Mouse (Mus musculus): ENCODE data around the gene Isoc2b. TPM values are rescaled to one million over a fixed set of nuclear protein-coding genes. Genes with fewer than 3 reads are reported as not detected.

Isoc2b gene
- 8.5 TPM for polyA plus RNA-seq (2021)

- POLR2A ChIA-PET, result no interaction called here
- in situ Hi-C loops (cut with MboI; ENCODE audit: low pct_unique_long_range_greater_than_20kb), result no loop called here
- DNase-seq (ENCODE audit: low read depth, low spot score) (no peak), ATAC-seq (no peak)
- TF ChIP-seq CTCF (IDR thresholded peaks at IDR 0.05), result no peak
- CTCF ChIA-PET, result interaction anchor here (1.3 kb wide), 1 partner anchor 30 kb away, joined by 4 read pairs; no protein-coding TSS in a partner anchor
- H3K27me3 ChIP-seq, result no peaks in the 10 kb centered on the region
Measured at GRCm38 (mm10) chr7:4870133-4870532, at the start of gene Isoc2b. Isoc2b (minus strand) TSS chr7:4870258.

- no peaks in the 10 kb centered on the region for H3K27me3 ChIP-seq
- CTCF ChIA-PET, result no interaction called here
- DNase-seq (ENCODE audit: low read depth, low spot score) (no peak), ATAC-seq (no peak)
- POLR2A ChIA-PET, result no interaction called here
- in situ Hi-C loops (cut with MboI; ENCODE audit: low pct_unique_long_range_greater_than_20kb), result loop anchor here (5.0 kb wide), 1 partner anchor 107 kb away; the partner anchor contains the start of gene Ube2s
- no peak for TF ChIP-seq CTCF (IDR thresholded peaks at IDR 0.05)
Measured at GRCm38 (mm10) chr7:4919096-4919495, 49.0 kb upstream of the Isoc2b start.

GRCm38 (mm10) chr7:4918681-4919080 lies 48.6 kb upstream of the Isoc2b start:
- ChIA-PET CTCF (no interaction called here), POLR2A (no interaction called here)
- ATAC-seq (no peak), DNase-seq (ENCODE audit: low read depth, low spot score) (no peak)
- TF ChIP-seq CTCF (IDR thresholded peaks at IDR 0.05), result no peak
- no peaks in the 10 kb centered on the region for H3K27me3 ChIP-seq
- in situ Hi-C loops (cut with MboI; ENCODE audit: low pct_unique_long_range_greater_than_20kb), result loop anchor here (5.0 kb wide), 1 partner anchor 106 kb away; the partner anchor contains the start of gene Ube2s

DNA sequence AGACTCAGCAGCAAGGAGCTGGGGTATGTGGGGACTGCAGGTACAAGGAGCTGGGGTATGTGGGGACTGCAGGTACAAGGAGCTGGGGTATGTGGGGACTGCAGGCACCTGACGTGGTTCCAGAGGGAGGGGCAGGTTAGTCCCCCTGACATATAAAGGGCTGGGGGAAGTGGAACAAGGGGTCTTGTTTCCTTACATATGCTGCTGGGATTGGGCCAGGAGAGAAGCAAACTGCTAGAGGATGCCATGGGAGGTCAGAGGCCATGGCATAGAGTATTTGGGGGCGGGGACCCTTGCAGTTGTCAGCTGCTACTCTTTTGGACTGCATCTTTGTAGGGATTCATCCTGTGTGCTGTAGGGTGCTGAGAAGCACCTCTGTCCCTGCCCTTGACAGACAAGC lies 47.4 kb upstream of the Isoc2b start:
- CTCF ChIA-PET, result no interaction called here
- POLR2A ChIA-PET, result no interaction called here

GRCm38 (mm10) chr7:4915669-4916416 lies 45.8 kb upstream of the Isoc2b start:
- ATAC-seq, result peak; percentile 46
- no peaks in the 10 kb centered on the region for H3K27me3 ChIP-seq
- ChIA-PET POLR2A (interaction anchor here (0.6 to 0.9 kb wide), 5 partner anchors 9 to 414 kb away, joined by 3 to 4 read pairs (median 3); no protein-coding TSS in a partner anchor), CTCF (interaction anchor here (1.1 to 2.6 kb wide), 3 partner anchors 10 to 104 kb away, joined by 3 to 6 read pairs (median 5); partner anchors contain the start of genes Ssc5d and Ube2s)
- no peak for TF ChIP-seq CTCF (IDR thresholded peaks at IDR 0.05)
- in situ Hi-C loops (cut with MboI; ENCODE audit: low pct_unique_long_range_greater_than_20kb), result loop anchor here (5.0 kb wide), 1 partner anchor 104 kb away; the partner anchor contains the start of gene Ube2s
- no peak for DNase-seq (ENCODE audit: low read depth, low spot score)

More for the DNA sequence above, 47.4 kb upstream of the Isoc2b start:
- ATAC-seq, result no peak
- in situ Hi-C loops (cut with MboI; ENCODE audit: low pct_unique_long_range_greater_than_20kb), result loop anchor here (5.0 kb wide), 1 partner anchor 105 kb away; the partner anchor contains the start of gene Ube2s
- no peaks in the 10 kb centered on the region for H3K27me3 ChIP-seq
- no peak for TF ChIP-seq CTCF (IDR thresholded peaks at IDR 0.05)
- no peak for DNase-seq (ENCODE audit: low read depth, low spot score)

DNA sequence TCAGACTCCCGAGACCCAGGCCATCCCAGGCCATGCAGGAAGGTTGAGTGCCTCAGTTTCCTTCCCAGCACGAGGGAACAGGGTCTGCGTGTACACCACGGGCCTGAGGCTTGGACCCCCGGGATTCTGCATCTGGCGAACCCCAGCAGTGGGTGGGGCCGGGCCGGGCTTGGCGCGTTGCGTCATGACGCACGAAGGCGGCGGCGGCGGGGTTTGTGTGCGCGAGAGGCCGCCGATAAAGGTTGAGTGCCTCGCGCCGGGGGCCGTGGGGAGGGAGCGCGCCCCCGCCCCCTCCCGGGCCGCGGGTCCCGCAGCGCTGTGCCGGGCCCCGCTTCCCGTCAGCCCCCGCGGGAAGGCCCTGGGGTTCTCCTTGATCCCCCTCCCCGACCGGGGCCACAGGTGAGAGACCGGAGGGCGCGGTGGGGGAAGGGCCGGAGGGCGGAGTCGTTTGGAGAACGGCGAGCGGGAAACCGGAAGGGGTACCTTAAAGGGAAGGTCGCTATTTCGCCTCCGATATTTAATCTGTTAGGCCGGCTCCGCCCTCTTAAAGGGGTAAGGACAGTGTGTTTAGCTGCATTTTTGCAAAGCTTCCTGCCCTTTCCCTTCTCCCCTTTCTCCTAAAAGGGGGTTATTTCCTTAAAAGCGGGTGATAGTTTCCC lies 45.1 kb upstream of the Isoc2b start, which contains the start of gene Zfp628:
TSS of gene Zfp628 (plus strand) at position 211 of the 659 bp plus-strand sequence.
- CTCF ChIA-PET, result interaction anchor here (1.1 to 2.6 kb wide), 3 partner anchors 10 to 103 kb away, joined by 3 to 6 read pairs (median 5); partner anchors contain the start of genes Ssc5d and Ube2s
- H3K27me3 ChIP-seq, result no peaks in the 10 kb centered on the region
- in situ Hi-C loops (cut with MboI; ENCODE audit: low pct_unique_long_range_greater_than_20kb), result loop anchor here (5.0 kb wide), 1 partner anchor 103 kb away; the partner anchor contains the start of gene Ube2s
- DNase-seq (ENCODE audit: low read depth, low spot score), result peak; percentile 82
- ATAC-seq, result peak; percentile 89
- POLR2A ChIA-PET, result interaction anchor here (0.6 to 1.2 kb wide), 6 partner anchors 10 to 413 kb away, joined by 3 to 6 read pairs (median 3); no protein-coding TSS in a partner anchor
- no peak for TF ChIP-seq CTCF (IDR thresholded peaks at IDR 0.05)

- in situ Hi-C loops (cut with MboI; ENCODE audit: low pct_unique_long_range_greater_than_20kb), result no loop called here
- ATAC-seq (no peak), DNase-seq (ENCODE audit: low read depth, low spot score) (no peak)
- ChIA-PET POLR2A (no interaction called here), CTCF (interaction anchor here (1.9 kb wide), 1 partner anchor 28 kb away, joined by 7 read pairs; no protein-coding TSS in a partner anchor)
- no peak for TF ChIP-seq CTCF (IDR thresholded peaks at IDR 0.05)
- no peaks in the 10 kb centered on the region for H3K27me3 ChIP-seq
Measured at GRCm38 (mm10) chr7:4912248-4912647, 42.2 kb upstream of the Isoc2b start.

DNA sequence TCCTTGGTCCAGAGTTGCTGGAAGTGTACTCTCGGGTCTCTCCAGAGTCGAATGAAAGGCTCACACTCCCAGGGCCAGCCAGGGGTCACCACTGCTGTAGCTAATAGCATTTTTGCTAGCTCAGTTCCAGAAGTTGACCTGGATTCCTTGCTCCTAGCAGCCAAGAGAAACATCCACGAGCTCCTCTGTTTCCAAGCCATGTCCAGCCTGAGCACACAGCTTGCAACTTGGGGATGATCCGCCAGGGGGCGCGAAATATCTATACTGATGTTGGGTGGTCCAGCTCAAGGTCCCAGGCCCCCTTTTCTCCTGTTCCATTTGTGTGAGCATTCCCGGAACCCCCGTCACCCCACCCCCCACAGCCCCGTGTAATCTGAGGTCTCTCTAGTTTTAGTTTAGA lies 41.5 kb upstream of the Isoc2b start:
- no peak for ATAC-seq
- no peaks in the 10 kb centered on the region for H3K27me3 ChIP-seq
- in situ Hi-C loops (cut with MboI; ENCODE audit: low pct_unique_long_range_greater_than_20kb), result no loop called here
- no peak for TF ChIP-seq CTCF (IDR thresholded peaks at IDR 0.05)
- CTCF ChIA-PET, result interaction anchor here (0.7 to 1.9 kb wide), 3 partner anchors 10 to 29 kb away, joined by 3 to 7 read pairs (median 3); no protein-coding TSS in a partner anchor
- no peak for DNase-seq (ENCODE audit: low read depth, low spot score)
- POLR2A ChIA-PET, result no interaction called here

DNA sequence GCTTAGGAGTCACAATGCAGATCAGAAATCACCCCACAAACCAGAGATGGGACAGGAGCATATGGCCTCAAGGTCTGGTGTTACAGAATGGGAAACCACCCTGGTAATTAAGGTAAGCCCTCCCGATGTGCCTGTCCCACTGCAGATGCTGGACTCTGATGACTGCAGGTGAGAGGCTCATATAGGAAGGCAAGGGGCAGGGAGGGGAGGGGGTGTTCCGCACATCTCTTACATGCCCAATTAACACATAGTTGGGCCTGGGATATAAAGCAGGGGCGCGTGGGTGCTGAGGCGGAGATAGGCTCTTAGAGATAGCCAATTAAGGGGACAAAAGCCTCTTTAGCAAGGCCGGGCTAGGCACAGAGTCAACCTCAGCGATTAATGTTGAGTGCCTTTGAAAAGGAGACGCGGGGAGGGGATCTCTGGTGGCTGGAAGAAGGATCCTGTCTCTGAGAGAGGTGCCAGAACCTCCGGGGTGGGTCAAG lies 36.5 kb upstream of the Isoc2b start, which contains the start of gene Gm36210:
TSS of gene Gm36210 (minus strand) at position 51 of the 485 bp plus-strand sequence.
- ChIA-PET CTCF (no interaction called here), POLR2A (no interaction called here)
- in situ Hi-C loops (cut with MboI; ENCODE audit: low pct_unique_long_range_greater_than_20kb), result no loop called here
- peaks cover 3% of the 10 kb centered on the region for H3K27me3 ChIP-seq
- ATAC-seq (no peak), DNase-seq (ENCODE audit: low read depth, low spot score) (no peak)
- TF ChIP-seq CTCF (IDR thresholded peaks at IDR 0.05), result no peak

DNA sequence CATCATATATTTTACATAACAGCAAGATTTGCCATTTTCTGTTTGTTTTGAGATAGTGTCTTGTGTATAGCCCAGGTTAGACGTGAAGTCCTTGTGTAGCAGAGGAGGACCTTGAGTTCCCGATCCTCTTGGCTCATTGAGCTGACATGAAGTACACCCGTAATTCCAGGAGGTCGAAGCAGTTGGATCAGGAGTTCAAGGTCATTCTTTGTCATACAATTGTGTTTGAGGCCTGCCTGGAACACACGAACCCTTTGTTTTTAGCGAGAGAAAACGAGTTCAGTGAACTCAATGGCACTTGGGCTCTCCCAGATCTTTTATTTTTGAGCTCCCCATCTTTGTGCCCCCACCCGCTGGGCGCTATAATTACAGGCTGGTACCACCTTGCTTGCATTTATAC lies 32.3 kb upstream of the Isoc2b start:
- CTCF ChIA-PET, result interaction anchor here (0.9 to 1.2 kb wide), 2 partner anchors 9 to 89 kb away, joined by 3 read pairs; no protein-coding TSS in a partner anchor
- TF ChIP-seq CTCF (IDR thresholded peaks at IDR 0.05), result no peak
- ATAC-seq, result no peak
- POLR2A ChIA-PET, result no interaction called here
- in situ Hi-C loops (cut with MboI; ENCODE audit: low pct_unique_long_range_greater_than_20kb), result no loop called here
- DNase-seq (ENCODE audit: low read depth, low spot score), result no peak
- H3K27me3 ChIP-seq, result peaks cover 3% of the 10 kb centered on the region
